Mouse (Mus musculus) myocyte (in vitro differentiated cells): Measurements from ENCODE around the gene Ralgapa2.

ENCODE experiments used
- CEBPB ChIP-seq: IDR thresholded peaks from 2 replicates; pipeline ENCODE4 v1.6.1; 2011; ENCODE audit warnings: mild to moderate bottlenecking, moderate library complexity; ENCODE audit not compliant: poor library complexity, insufficient read depth, severe bottlenecking
- E2F4 ChIP-seq: IDR thresholded peaks from one replicate; pipeline ENCODE4 v1.6.1; 2011; ENCODE audit warnings: mild to moderate bottlenecking, control low read depth, moderate library complexity; ENCODE audit not compliant: insufficient read depth
- MAX ChIP-seq: IDR thresholded peaks from one replicate; pipeline ENCODE4 v1.6.1; 2011; ENCODE audit warnings: low read depth, mild to moderate bottlenecking, control low read depth
- MYOD1 ChIP-seq, 3 experiments: IDR thresholded peaks; one replicate each; pipeline ENCODE4 v1.6.1; 2011; ENCODE audit warnings: control low read depth in 2 of 3, low read depth in 2 of 3, mild to moderate bottlenecking in 2 of 3, moderate library complexity in 1 of 3; ENCODE audit not compliant: insufficient read length in 2 of 3, control insufficient read depth in 1 of 3
- MYOG ChIP-seq, 3 experiments: IDR thresholded peaks; one replicate each; pipeline ENCODE4 v1.6.1; 2011; ENCODE audit warnings: control low read depth in 2 of 3, low read depth in 2 of 3, mild to moderate bottlenecking in 2 of 3; ENCODE audit not compliant: insufficient read length in 2 of 3, control insufficient read depth in 1 of 3, insufficient read depth in 1 of 3
- POLR2A ChIP-seq: IDR thresholded peaks from one replicate; pipeline ENCODE4 v1.6.1; 2011; ENCODE audit warnings: low read depth, mild to moderate bottlenecking, control low read depth, moderate library complexity; ENCODE audit not compliant: insufficient read length
- POLR2AphosphoS2 ChIP-seq: IDR thresholded peaks from one replicate; pipeline ENCODE4 v1.6.1; 2011; ENCODE audit warnings: low read depth, control low read depth; ENCODE audit not compliant: insufficient read length
- REST ChIP-seq: IDR thresholded peaks from one replicate; pipeline ENCODE4 v1.6.1; 2011; ENCODE audit warnings: mild to moderate bottlenecking, control low read depth, moderate library complexity; ENCODE audit not compliant: insufficient read depth, insufficient read length
- SRF ChIP-seq: IDR thresholded peaks from one replicate; pipeline ENCODE4 v1.6.1; 2011; ENCODE audit warnings: low read depth; ENCODE audit not compliant: control insufficient read depth, insufficient read length
- TCF12 ChIP-seq: IDR thresholded peaks from one replicate; pipeline ENCODE4 v1.6.1; 2011; ENCODE audit warnings: mild to moderate bottlenecking, control low read depth; ENCODE audit not compliant: poor library complexity, insufficient read depth, severe bottlenecking
- TCF3 ChIP-seq: IDR thresholded peaks from one replicate; pipeline ENCODE4 v1.6.1; 2011; ENCODE audit warnings: low read depth, control low read depth; ENCODE audit not compliant: insufficient read length
- USF1 ChIP-seq: IDR thresholded peaks from one replicate; pipeline ENCODE4 v1.6.1; 2011; ENCODE audit warnings: low read depth, mild to moderate bottlenecking, control low read depth, moderate library complexity

DNA sequence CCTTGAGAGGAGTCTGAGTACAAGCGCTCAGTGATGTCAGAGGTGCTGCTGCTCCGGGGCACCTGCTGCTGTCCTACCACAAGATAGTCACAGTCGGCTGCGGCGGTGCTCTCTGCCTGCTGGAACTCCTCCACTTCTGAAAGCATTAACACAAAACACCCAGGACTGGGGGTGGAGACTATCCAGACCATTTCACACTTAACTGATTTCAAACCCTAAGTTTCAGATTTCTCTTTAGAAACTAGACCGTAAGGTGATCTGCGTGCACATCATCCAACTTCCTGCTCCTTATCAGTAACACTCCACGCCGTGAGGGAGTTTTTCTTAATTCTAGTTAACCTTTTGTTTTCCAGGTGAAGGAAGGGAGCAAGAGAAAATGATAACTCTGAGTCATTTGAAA lies 99.4 kb downstream of the Ralgapa2 start:
- TF ChIP-seq E2F4: no peak
- no peak for TF ChIP-seq POLR2A
- TF ChIP-seq TCF3: no peak
- TF ChIP-seq POLR2AphosphoS2: no peak
- no peak for TF ChIP-seq MAX
- no peak for TF ChIP-seq USF1
- TF ChIP-seq SRF: no peak
- no peak for TF ChIP-seq REST
- TF ChIP-seq CEBPB: no peak
- TF ChIP-seq MYOG (IDR thresholded peaks at IDR 0.05; ENCODE audit: control insufficient read depth in 1 of 3, insufficient read depth in 1 of 3, insufficient read length in 2 of 3, low read depth in 2 of 3): no peak
- TF ChIP-seq MYOD1 (IDR thresholded peaks at IDR 0.05; ENCODE audit: control insufficient read depth in 1 of 3, insufficient read length in 2 of 3, low read depth in 2 of 3): no peak
- no peak for TF ChIP-seq TCF12
